Mouse (Mus musculus) stomach, postnatal 0 days (tissue): ENCODE measurements around the gene Sptbn4.

Experiments
- CTCF ChIP-seq: IDR thresholded peaks from 2 replicates; pipeline ENCODE4 v1.5.1; 2016; ENCODE audit warnings: antibody characterized with exemption, low read depth, mild to moderate bottlenecking, moderate library complexity
- EP300 ChIP-seq: optimal IDR thresholded peaks from 2 replicates; pipeline ENCODE3; 2016; ENCODE audit warnings: antibody characterized with exemption

GRCm38 (mm10) chr7:27467648-27468047 lies 20.2 kb upstream of the Sptbn4 start:
- no peak for TF ChIP-seq EP300
- TF ChIP-seq CTCF, result peak; percentile 20
